Mouse (Mus musculus) lung, embryonic 14.5 days (tissue): ENCODE measurements around the gene Ces1b. TPM values are rescaled to one million over a fixed set of nuclear protein-coding genes. Genes with fewer than 3 reads are reported as not detected.

Experiments
- ATAC-seq: fragments of 200-750 bp; cut with Nextera tagmentation; 2 replicates; pipeline ENCODE4 v1.8.0; 2017; ENCODE audit warnings: mild to moderate bottlenecking, moderate TSS enrichment, moderate library complexity; ENCODE audit not compliant: insufficient read depth
- DNase-seq: peaks from one replicate; pipeline ENCODE4 v3.0.0-alpha.2; 2015
- H3K27ac ChIP-seq: fragments of 300-500 bp; sonication (generic); 2 replicates; pipeline ENCODE4 v1.5.1; 2014; ENCODE audit warnings: low read depth, mild to moderate bottlenecking, moderate library complexity
- H3K27me3 ChIP-seq: fragments of 300-500 bp; sonication (generic); 2 replicates; pipeline ENCODE4 v1.6.1; 2014; ENCODE audit warnings: low read length, control low read depth; ENCODE audit not compliant: insufficient read depth
- H3K36me3 ChIP-seq: fragments of 300-500 bp; sonication (generic); 2 replicates; pipeline ENCODE4 v1.6.1; 2014; ENCODE audit warnings: control low read depth; ENCODE audit not compliant: insufficient read depth
- H3K4me1 ChIP-seq: fragments of 300-500 bp; sonication (generic); 2 replicates; pipeline ENCODE4 v1.6.1; 2014; ENCODE audit warnings: antibody characterized with exemption, control low read depth; ENCODE audit not compliant: insufficient read depth
- H3K4me2 ChIP-seq: fragments of 300-500 bp; sonication (generic); 2 replicates; pipeline ENCODE4 v1.6.1; 2014; ENCODE audit warnings: mild to moderate bottlenecking
- H3K4me3 ChIP-seq: fragments of 300-500 bp; sonication (generic); 2 replicates; pipeline ENCODE4 v1.5.1; 2014; ENCODE audit warnings: low read depth, low read length
- H3K9ac ChIP-seq: fragments of 300-500 bp; sonication (generic); 2 replicates; pipeline ENCODE4 v1.6.1; 2014
- H3K9me3 ChIP-seq: fragments of 300-500 bp; sonication (generic); 2 replicates; pipeline ENCODE4 v1.6.1; 2016; ENCODE audit warnings: low read depth, low read length, control low read depth
- CTCF ChIP-seq: IDR thresholded peaks from 2 replicates; pipeline ENCODE4 v1.5.1; 2016; ENCODE audit warnings: antibody characterized with exemption, low read depth
- WGBS: fragments of 180-500 bp; shearing (Covaris S2); extraction: QIAGEN DNeasy Blood & Tissue Kit; methylation state at CpG from one replicate; pipeline ENCODE4 v1.1.7; 2014; 5-methylcytosine and 5-hydroxymethylcytosine counted together
- polyA plus RNA-seq: library from polyadenylated mRNA; unstranded; fragments of >200 nt; fragmentation: Nextera tagmentation; extraction: Ambion mirVana; gene quantifications from 2 replicates; pipeline ENCODE4 v1.2.1, GENCODE M21; 2014

Ces1b gene
- polyA plus RNA-seq = not detected in 2 replicates

DNA sequence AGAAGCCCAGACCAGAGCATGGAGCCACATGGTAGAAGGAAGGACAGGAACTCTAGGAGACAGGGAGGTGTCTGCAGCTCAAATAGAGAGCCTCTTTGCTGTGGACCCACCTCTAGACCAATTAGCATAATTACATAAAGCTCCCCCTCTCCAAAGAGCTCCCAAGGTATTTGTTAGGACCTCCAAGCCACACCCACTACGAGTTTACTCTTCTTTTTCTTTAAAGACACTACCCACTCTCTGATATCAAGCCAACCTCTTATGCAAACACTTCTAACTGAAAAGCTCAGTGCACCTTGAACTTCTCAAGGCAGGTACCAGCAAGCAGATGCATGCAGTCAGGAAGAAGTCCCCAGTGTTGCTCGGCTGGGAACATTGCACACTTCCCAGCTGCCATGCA is at the start of gene Ces1b:
Gene Ces1b, minus strand, starts transcription at position 131 of the 400 bp plus-strand sequence.
- 46% methylated on average over 2 of the region's 2 CpGs for WGBS
- no peak within 1 kb of the TSS for H3K4me3 ChIP-seq

DNA sequence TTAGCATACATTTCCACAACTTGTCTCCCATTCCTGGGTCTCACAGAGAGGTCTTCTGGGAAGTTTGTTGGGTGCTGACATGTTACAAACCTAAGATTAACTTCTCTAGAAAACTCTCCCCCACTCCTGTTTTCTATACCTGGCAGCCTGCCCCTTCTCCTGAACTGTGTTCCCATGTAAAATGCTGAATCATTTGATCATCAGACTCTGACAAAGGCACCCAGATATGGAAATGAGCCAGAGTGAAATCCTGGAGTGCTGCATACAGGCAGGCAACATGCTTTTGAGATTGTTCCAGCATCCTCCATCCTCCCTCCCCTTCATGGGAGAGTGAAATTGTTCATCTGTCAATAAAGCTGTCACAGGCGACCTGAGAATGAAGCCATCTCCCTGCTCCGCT is 46.7 kb upstream of the Ces1b start:
- ATAC-seq = no peak
- no peak for TF ChIP-seq CTCF
- DNase-seq = no peak

More for the DNA sequence above, at the start of gene Ces1b:
- Histone ChIP-seq H3K4me1 (no peaks in the 10 kb centered on the region), H3K4me2 (no peak within 1 kb of the TSS), H3K27me3 (no peaks in the 10 kb centered on the region), H3K36me3 (no peaks in the 10 kb centered on the region), H3K27ac (no peak within 1 kb of the TSS), H3K9ac (no peak within 1 kb of the TSS), H3K9me3 (no peaks in the 10 kb centered on the region)
- TF ChIP-seq CTCF = no peak
- ATAC-seq = no peak
- DNase-seq = no peak

DNA sequence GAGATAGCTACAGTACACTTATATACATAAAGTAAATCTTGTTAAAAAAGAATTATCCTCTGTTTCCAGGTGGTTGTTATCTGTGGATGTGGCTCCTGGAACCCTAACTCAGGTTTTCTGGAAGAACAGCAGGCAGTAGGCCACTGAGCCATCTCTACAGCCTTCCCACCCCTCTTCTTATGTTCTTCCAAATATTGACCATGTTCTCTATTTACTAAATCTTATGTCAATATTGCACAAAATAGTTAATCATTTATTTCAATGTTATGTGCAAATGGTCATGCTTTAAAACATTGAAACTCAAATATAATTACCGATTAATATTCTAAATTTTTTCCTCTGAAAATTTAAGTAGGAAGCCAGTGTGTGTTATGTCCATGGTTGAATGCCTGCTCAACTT is 42.2 kb upstream of the Ces1b start:
- H3K36me3 ChIP-seq = no peaks in the 10 kb centered on the region
- no peaks in the 10 kb centered on the region for H3K9me3 ChIP-seq
- no peaks in the 10 kb centered on the region for H3K4me1 ChIP-seq
- no peak overlapping the region for H3K4me2 ChIP-seq
- no peak overlapping the region for H3K27ac ChIP-seq
- no peak overlapping the region for H3K4me3 ChIP-seq
- TF ChIP-seq CTCF = no peak
- no peaks in the 10 kb centered on the region for H3K27me3 ChIP-seq
- 90% methylated on average over 1 of the region's 1 CpGs for WGBS
- no peak overlapping the region for H3K9ac ChIP-seq
- no peak for DNase-seq
- no peak for ATAC-seq

More for the DNA sequence above, 46.7 kb upstream of the Ces1b start:
- Histone ChIP-seq H3K27me3 (no peaks in the 10 kb centered on the region), H3K9me3 (no peaks in the 10 kb centered on the region), H3K4me2 (no peak overlapping the region), H3K9ac (no peak overlapping the region), H3K27ac (no peak overlapping the region), H3K4me1 (no peaks in the 10 kb centered on the region), H3K4me3 (no peak overlapping the region), H3K36me3 (no peaks in the 10 kb centered on the region)
- WGBS = 67% methylated on average over 2 of the region's 2 CpGs

DNA sequence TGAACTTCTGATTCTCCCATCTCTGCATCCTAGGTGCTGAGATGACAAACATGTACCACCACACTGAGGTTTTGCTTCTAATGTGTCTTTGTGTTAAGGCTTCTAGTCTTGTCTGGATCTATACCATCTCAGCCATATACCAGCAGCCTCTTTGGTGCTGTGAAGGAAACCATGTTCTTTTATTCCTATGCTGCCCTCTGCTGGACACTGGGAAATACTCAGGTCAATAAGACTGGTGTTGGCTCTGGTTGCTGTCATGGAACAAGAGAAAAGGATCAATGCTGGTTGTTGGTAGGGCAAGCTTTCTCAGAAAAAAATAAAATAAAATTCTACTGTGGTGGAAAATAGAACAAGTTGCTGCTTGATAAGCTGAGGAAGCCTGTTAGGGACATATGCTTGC is 15.6 kb upstream of the Ces1b start:
- Histone ChIP-seq H3K27ac (no peak overlapping the region), H3K9ac (no peak overlapping the region), H3K4me3 (no peak overlapping the region), H3K4me1 (no peaks in the 10 kb centered on the region), H3K36me3 (no peaks in the 10 kb centered on the region), H3K4me2 (no peak overlapping the region), H3K9me3 (no peaks in the 10 kb centered on the region), H3K27me3 (no peaks in the 10 kb centered on the region)
- peak; percentile 87 for DNase-seq
- peak; percentile 76 for TF ChIP-seq CTCF
- ATAC-seq = no peak; the same call in 1 of the 2 replicates

DNA sequence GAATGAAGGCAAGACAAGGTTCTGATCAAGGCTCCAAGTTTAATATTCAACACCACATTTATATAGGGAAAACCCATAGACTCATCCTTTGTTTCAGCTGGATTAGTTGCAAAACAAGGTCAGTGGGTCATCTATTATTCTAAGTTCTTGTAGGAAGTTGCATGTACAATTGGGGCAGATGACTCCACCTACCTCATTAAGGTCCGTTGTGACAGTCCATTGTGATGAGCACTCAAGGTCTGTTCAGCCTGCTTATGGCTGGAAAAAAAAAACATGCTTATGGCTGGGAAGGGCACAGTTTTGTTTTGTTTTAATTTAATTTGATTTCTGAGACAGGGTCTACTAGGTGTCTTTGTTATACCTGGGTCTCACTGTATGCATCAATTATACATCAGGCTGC is 11.5 kb upstream of the Ces1b start:
- no peak overlapping the region for H3K9ac ChIP-seq
- H3K4me3 ChIP-seq = no peak overlapping the region
- no peaks in the 10 kb centered on the region for H3K36me3 ChIP-seq
- ATAC-seq = no peak
- TF ChIP-seq CTCF = no peak
- no peaks in the 10 kb centered on the region for H3K9me3 ChIP-seq
- no peaks in the 10 kb centered on the region for H3K27me3 ChIP-seq
- H3K4me2 ChIP-seq = no peak overlapping the region
- WGBS = 62% methylated on average over 1 of the region's 1 CpGs
- H3K27ac ChIP-seq = no peak overlapping the region
- DNase-seq = no peak
- H3K4me1 ChIP-seq = no peaks in the 10 kb centered on the region; the same call in 1 of the 2 replicates

DNA sequence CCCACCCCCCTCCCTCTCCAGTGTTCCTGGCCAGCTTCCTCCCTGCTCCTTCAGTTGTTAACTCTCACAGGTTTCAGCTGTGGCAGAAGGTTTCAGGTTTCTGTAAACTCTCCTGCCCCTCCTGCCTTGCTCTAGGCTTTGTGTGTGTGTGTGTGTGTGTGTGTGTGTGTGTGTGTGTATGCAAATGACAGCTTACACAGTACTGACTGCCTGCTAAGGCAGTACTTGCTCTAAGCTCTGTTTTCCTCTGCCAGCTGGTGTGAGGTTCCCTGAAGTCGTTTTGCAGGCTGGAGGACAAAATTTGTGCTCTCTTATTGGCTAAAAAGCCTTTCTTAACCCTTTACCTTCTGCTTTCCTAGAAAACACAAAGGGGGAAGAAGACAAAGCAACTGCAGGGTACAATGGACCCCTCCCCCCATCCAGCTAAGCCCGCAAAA is 8.9 kb upstream of the Ces1b start:
- no peaks in the 10 kb centered on the region for H3K27me3 ChIP-seq
- no peak overlapping the region for H3K9ac ChIP-seq
- TF ChIP-seq CTCF = no peak
- no peaks in the 10 kb centered on the region; the same call in 1 of the 2 replicates for H3K4me1 ChIP-seq
- H3K4me2 ChIP-seq = peak overlapping the region; percentile 40; the same call in 1 of the 2 replicates
- no peaks in the 10 kb centered on the region for H3K9me3 ChIP-seq
- WGBS = 5% methylated on average over 2 of the region's 2 CpGs
- no peak overlapping the region for H3K4me3 ChIP-seq
- no peaks in the 10 kb centered on the region for H3K36me3 ChIP-seq
- peak; percentile 97 for ATAC-seq
- DNase-seq = peak; percentile 51
- H3K27ac ChIP-seq = no peak overlapping the region

DNA sequence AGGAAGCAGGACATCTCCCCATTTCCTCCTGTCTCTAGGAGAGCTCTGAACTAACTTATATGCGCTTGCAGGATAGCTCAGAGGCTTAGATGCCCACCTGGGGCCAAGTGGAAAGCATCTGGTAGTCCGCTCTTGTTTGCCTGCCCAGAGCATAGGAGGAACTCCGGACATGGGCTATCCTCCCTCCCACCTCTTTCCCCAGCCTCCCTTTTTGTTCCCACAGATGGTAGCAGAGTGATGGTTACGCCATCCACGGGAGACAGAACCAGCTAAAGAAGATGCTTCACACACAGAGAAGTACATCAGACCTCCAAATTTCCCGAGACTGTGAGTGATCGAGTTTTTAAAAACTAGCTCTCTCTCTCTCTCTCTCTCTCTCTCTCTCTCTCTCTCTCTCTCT is 8.4 kb upstream of the Ces1b start:
- 16% methylated on average over 7 of the region's 7 CpGs for WGBS
- DNase-seq = peak; percentile 17
- Histone ChIP-seq H3K4me2 (peak overlapping the region; percentile 40; the same call in 1 of the 2 replicates), H3K9ac (no peak overlapping the region), H3K4me1 (no peaks in the 10 kb centered on the region; the same call in 1 of the 2 replicates), H3K36me3 (no peaks in the 10 kb centered on the region), H3K9me3 (no peaks in the 10 kb centered on the region), H3K27me3 (no peaks in the 10 kb centered on the region), H3K4me3 (no peak overlapping the region), H3K27ac (no peak overlapping the region)
- peak; percentile 52 for ATAC-seq
- TF ChIP-seq CTCF = no peak

DNA sequence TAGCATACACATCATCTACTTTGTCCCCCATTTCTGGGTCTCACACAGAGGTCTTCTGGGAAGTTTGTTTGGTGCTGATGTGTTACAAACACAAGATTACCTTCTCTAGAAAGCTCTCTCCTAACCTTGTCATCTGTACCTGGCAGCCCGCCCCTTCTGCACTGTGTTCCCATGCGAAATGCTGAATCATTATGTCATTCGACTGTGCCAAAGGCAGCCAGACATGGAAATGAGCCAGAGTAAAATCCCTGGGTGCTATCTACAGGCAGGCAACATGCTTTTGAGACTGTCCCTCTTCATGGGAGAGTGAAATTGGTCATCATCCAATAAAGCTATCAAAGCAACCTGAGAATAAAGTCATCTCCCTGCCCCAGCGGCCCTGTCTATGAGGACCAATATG is 4.6 kb downstream of the Ces1b start:
- Histone ChIP-seq H3K9me3 (no peaks in the 10 kb centered on the region), H3K4me2 (no peak overlapping the region), H3K4me1 (no peaks in the 10 kb centered on the region), H3K4me3 (no peak overlapping the region), H3K27ac (no peak overlapping the region), H3K27me3 (no peaks in the 10 kb centered on the region), H3K36me3 (no peaks in the 10 kb centered on the region), H3K9ac (no peak overlapping the region)
- no peak for DNase-seq
- WGBS = 81% methylated on average over 4 of the region's 4 CpGs
- no peak for TF ChIP-seq CTCF
- no peak for ATAC-seq
